Mouse (Mus musculus) ES-Bruce4 (cell line): Measurements from ENCODE around the gene Gab2. TPM values are rescaled to one million over a fixed set of nuclear protein-coding genes. Genes with fewer than 3 reads are reported as not detected.

Experiments
- H3K27ac ChIP-seq: 2 replicates; pipeline ENCODE4 v1.5.1; 2012; ENCODE audit warnings: low read length, inconsistent platforms; ENCODE audit not compliant: insufficient read depth
- H3K27me3 ChIP-seq: 2 replicates; pipeline ENCODE4 v1.6.1; 2012; ENCODE audit warnings: mild to moderate bottlenecking, low read length, inconsistent platforms; ENCODE audit not compliant: control insufficient read depth, poor library complexity, insufficient read depth, severe bottlenecking
- H3K36me3 ChIP-seq: 2 replicates; pipeline ENCODE4 v1.6.1; 2012; ENCODE audit warnings: inconsistent platforms, mild to moderate bottlenecking, low read length, moderate library complexity; ENCODE audit not compliant: control insufficient read depth, poor library complexity, insufficient read depth, severe bottlenecking
- H3K4me1 ChIP-seq: one replicate; pipeline ENCODE4 v1.8.1; 2011; ENCODE audit warnings: low read length; ENCODE audit not compliant: control insufficient read depth, insufficient read depth
- H3K4me3 ChIP-seq: 2 replicates; pipeline ENCODE4 v1.5.1; 2011; ENCODE audit warnings: low read depth, mild to moderate bottlenecking, low read length
- H3K9ac ChIP-seq: 2 replicates; pipeline ENCODE4 v1.6.1; 2012; ENCODE audit warnings: low read depth, mild to moderate bottlenecking, inconsistent platforms; ENCODE audit not compliant: poor library complexity, severe bottlenecking
- H3K9me3 ChIP-seq: replicated peaks from 2 replicates; pipeline ENCODE4 v1.6.1; 2012; ENCODE audit warnings: mild to moderate bottlenecking, low read length, inconsistent platforms; ENCODE audit not compliant: control insufficient read depth, poor library complexity, insufficient read depth, severe bottlenecking
- CTCF ChIP-seq: IDR thresholded peaks from one replicate; pipeline ENCODE4 v1.8.1; 2011; ENCODE audit warnings: low read depth, low read length
- EP300 ChIP-seq: IDR thresholded peaks from 2 replicates; pipeline ENCODE4 v1.6.1; 2011; ENCODE audit warnings: low read depth, low read length; ENCODE audit not compliant: insufficient read depth
- POLR2A ChIP-seq: IDR thresholded peaks from one replicate; pipeline ENCODE4 v1.8.1; 2011; ENCODE audit warnings: low read length; ENCODE audit not compliant: insufficient read depth
- polyA plus RNA-seq: library from polyadenylated mRNA; stranded (reverse); fragments of >200 nt; gene quantifications from 2 replicates; pipeline ENCODE4 v1.2.4, GENCODE M21; 2011; ENCODE audit warnings: low read depth; ENCODE audit not compliant: missing spikeins, insufficient read depth, insufficient read length

The Gab2 gene
- polyA plus RNA-seq, 1 experiment, result 2.6 TPM

GRCm38 (mm10) chr7:97353356-97353755 is 272.0 kb downstream of the Gab2 start:
- H3K36me3 ChIP-seq, result no peaks in the 10 kb centered on the region
- H3K9ac ChIP-seq, result no peak overlapping the region
- no peak overlapping the region for H3K4me3 ChIP-seq
- H3K9me3 ChIP-seq, result no peaks in the 10 kb centered on the region
- no peak for TF ChIP-seq EP300
- H3K4me1 ChIP-seq, result no peaks in the 10 kb centered on the region
- H3K27ac ChIP-seq, result no peak overlapping the region
- no peaks in the 10 kb centered on the region for H3K27me3 ChIP-seq

- Histone ChIP-seq H3K4me3 (no peak overlapping the region), H3K9ac (no peak overlapping the region), H3K4me1 (no peaks in the 10 kb centered on the region), H3K9me3 (no peaks in the 10 kb centered on the region), H3K27ac (no peak overlapping the region), H3K36me3 (no peaks in the 10 kb centered on the region), H3K27me3 (no peaks in the 10 kb centered on the region)
- TF ChIP-seq CTCF (no peak), EP300 (no peak)
Observed at GRCm38 (mm10) chr7:97355068-97355841, 273.9 kb downstream of the Gab2 start.

GRCm38 (mm10) chr7:97356253-97356652 is 274.9 kb downstream of the Gab2 start:
- Histone ChIP-seq H3K4me3 (no peak overlapping the region), H3K36me3 (no peaks in the 10 kb centered on the region), H3K27ac (no peak overlapping the region), H3K9ac (no peak overlapping the region), H3K9me3 (no peaks in the 10 kb centered on the region), H3K4me1 (no peaks in the 10 kb centered on the region), H3K27me3 (no peaks in the 10 kb centered on the region)
- TF ChIP-seq EP300, result no peak
- no peak for TF ChIP-seq CTCF
- no peak for TF ChIP-seq POLR2A

GRCm38 (mm10) chr7:97356875-97357276 is 275.5 kb downstream of the Gab2 start:
- Histone ChIP-seq H3K4me3 (no peak overlapping the region), H3K27me3 (no peaks in the 10 kb centered on the region), H3K27ac (no peak overlapping the region), H3K9me3 (no peaks in the 10 kb centered on the region), H3K4me1 (no peaks in the 10 kb centered on the region), H3K36me3 (no peaks in the 10 kb centered on the region), H3K9ac (no peak overlapping the region)
- TF ChIP-seq EP300 (no peak), POLR2A (no peak), CTCF (no peak)

GRCm38 (mm10) chr7:97357840-97358239 is 276.5 kb downstream of the Gab2 start:
- no peaks in the 10 kb centered on the region for H3K27me3 ChIP-seq
- no peaks in the 10 kb centered on the region for H3K9me3 ChIP-seq
- H3K9ac ChIP-seq, result no peak overlapping the region
- TF ChIP-seq POLR2A (no peak), EP300 (no peak), CTCF (no peak)
- no peaks in the 10 kb centered on the region for H3K4me1 ChIP-seq
- no peak overlapping the region for H3K27ac ChIP-seq
- H3K36me3 ChIP-seq, result no peaks in the 10 kb centered on the region
- no peak overlapping the region for H3K4me3 ChIP-seq

GRCm38 (mm10) chr7:97358347-97358746 is 277.0 kb downstream of the Gab2 start:
- Histone ChIP-seq H3K27me3 (no peaks in the 10 kb centered on the region), H3K9me3 (no peaks in the 10 kb centered on the region), H3K4me1 (no peaks in the 10 kb centered on the region), H3K27ac (no peak overlapping the region), H3K4me3 (no peak overlapping the region), H3K36me3 (no peaks in the 10 kb centered on the region), H3K9ac (no peak overlapping the region)
- TF ChIP-seq EP300, result no peak
- TF ChIP-seq POLR2A, result no peak
- no peak for TF ChIP-seq CTCF

Other genes with a start within 250 kb of the Gab2 start
- gene Nars2, start 130.1 kb upstream of the Gab2 start, polyA plus RNA-seq, result 19.5 and 22.5 TPM in 2 replicates